Mouse (Mus musculus): ENCODE measurements around the gene Gm906.
"Not testable (repeated sequence)": the region's sequence is repeated elsewhere in the genome, so short reads cannot be mapped to it uniquely, and the experiment has no call there.

Gene Gm906

GRCm38 (mm10) chr13:50250208-50250607 is at the start of gene Gm906:
TSS of gene Gm906 (minus strand) at chr13:50250308.
- DNase-seq (ENCODE audit: low read depth), result not testable (repeated sequence)

- DNase-seq (ENCODE audit: low read depth), result not testable (repeated sequence)
Measured at GRCm38 (mm10) chr13:50283308-50283707, 33.2 kb upstream of the Gm906 start.

GRCm38 (mm10) chr13:50236487-50236886 is 13.6 kb downstream of the Gm906 start:
- no peak for DNase-seq (ENCODE audit: low read depth)

GRCm38 (mm10) chr13:50211842-50212241 is 38.3 kb downstream of the Gm906 start:
- DNase-seq (ENCODE audit: low read depth), result peak; percentile 4

- DNase-seq (ENCODE audit: low read depth), result not testable (repeated sequence)
Measured at GRCm38 (mm10) chr13:50210191-50210590, 39.9 kb downstream of the Gm906 start.

- not testable (repeated sequence) for DNase-seq (ENCODE audit: low read depth)
Measured at GRCm38 (mm10) chr13:50209651-50210050, 40.5 kb downstream of the Gm906 start.

- DNase-seq (ENCODE audit: low read depth), result no peak
Measured at GRCm38 (mm10) chr13:50207966-50208365, 42.1 kb downstream of the Gm906 start.

- not testable (repeated sequence) for DNase-seq (ENCODE audit: low read depth)
Measured at GRCm38 (mm10) chr13:50196831-50197230, 53.3 kb downstream of the Gm906 start.

Measured in induced T-regulatory cell, adult 2 months (primary cell).